Mouse (Mus musculus): Measurements from ENCODE around the gene Xrra1. TPM values are rescaled to one million over a fixed set of nuclear protein-coding genes. Genes with fewer than 3 reads are reported as not detected.

The Xrra1 gene
- polyA plus RNA-seq, 1 experiment, result not detected

DNA sequence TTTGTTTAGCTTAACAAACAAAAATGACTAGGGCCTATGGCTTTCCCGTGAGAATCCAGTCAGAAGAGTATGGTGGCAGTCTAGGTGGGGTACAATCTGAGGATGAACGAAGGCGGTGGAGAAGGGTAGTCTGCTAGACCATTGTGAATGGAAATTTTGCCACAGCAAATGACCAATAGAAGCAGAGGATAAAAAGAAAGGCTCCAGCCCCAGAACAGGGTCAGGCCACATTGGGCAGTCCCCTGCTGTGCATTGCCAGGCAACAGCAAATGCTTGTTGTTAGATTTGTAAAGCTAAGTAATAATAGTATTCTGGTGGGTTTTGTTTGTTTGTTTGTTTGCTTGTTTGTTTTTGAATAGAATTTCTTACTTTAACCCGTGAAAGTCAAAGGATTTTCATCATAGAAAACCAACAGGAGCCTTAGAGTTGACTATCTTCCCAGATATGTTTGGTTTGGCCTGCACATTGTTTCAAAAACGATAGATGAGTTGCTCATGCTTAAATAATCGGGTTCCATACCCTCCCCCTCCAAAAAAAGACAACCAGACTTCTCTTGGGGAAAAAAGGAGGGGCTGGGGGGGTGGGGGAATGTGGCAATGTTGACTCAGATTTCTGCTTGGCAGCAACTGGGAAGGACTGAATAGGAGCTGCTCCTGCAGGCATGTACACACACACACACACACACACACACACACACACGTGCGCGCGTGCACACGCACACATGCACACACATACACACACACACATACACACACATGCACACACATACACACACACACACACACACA is 5.5 kb downstream of the Xrra1 start:
- no peak overlapping the region for H3K4me3 ChIP-seq (ENCODE audit: low read depth, low read length)
- no peaks in the 10 kb centered on the region for H3K36me3 ChIP-seq (ENCODE audit: control insufficient read depth, insufficient read depth, low read length)
- no peaks in the 10 kb centered on the region for H3K4me1 ChIP-seq (ENCODE audit: control insufficient read depth, insufficient read depth, insufficient read length, low read length)
- no peaks in the 10 kb centered on the region for H3K27me3 ChIP-seq (ENCODE audit: control insufficient read depth, insufficient read depth, low read length)
- 68% methylated on average over 11 of the region's 11 CpGs for WGBS
- no peak overlapping the region for H3K27ac ChIP-seq (ENCODE audit: insufficient read depth, low read depth, low read length)
- TF ChIP-seq POLR2A (IDR thresholded peaks at IDR 0.05; ENCODE audit: low read depth, low read length) (no peak), CTCF (IDR thresholded peaks at IDR 0.05; ENCODE audit: extremely low read depth, insufficient read length, insufficient replicate concordance, low read depth, low read length) (no peak)

DNA sequence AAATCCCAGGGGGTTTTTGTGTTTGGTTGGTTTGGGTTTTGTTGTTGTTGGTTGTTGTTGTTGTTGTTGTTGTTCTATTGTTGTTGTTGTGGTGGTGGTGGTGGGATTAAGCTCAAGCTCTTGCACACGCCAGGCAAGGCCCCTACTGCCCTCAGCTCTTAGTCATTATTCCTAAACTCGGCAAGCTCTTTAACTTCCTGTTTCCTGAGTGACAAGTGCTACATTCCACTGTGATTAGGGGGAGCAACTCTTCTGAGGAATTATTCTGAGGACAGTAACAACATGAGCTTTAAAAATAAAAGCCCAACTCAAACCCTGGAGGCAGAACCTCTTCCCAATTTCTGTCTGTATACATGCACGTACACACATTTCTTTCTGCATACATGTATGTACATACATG is 6.3 kb downstream of the Xrra1 start:
- H3K4me3 ChIP-seq (ENCODE audit: low read depth, low read length), result no peak overlapping the region
- H3K4me1 ChIP-seq (ENCODE audit: control insufficient read depth, insufficient read depth, insufficient read length, low read length), result no peaks in the 10 kb centered on the region
- H3K27me3 ChIP-seq (ENCODE audit: control insufficient read depth, insufficient read depth, low read length), result no peaks in the 10 kb centered on the region
- TF ChIP-seq CTCF (IDR thresholded peaks at IDR 0.05; ENCODE audit: extremely low read depth, insufficient read length, insufficient replicate concordance, low read depth, low read length) (no peak), POLR2A (IDR thresholded peaks at IDR 0.05; ENCODE audit: low read depth, low read length) (no peak)
- H3K36me3 ChIP-seq (ENCODE audit: control insufficient read depth, insufficient read depth, low read length), result no peaks in the 10 kb centered on the region
- WGBS, result 57% methylated on average over 3 of the region's 3 CpGs
- no peak overlapping the region for H3K27ac ChIP-seq (ENCODE audit: insufficient read depth, low read depth, low read length)

DNA sequence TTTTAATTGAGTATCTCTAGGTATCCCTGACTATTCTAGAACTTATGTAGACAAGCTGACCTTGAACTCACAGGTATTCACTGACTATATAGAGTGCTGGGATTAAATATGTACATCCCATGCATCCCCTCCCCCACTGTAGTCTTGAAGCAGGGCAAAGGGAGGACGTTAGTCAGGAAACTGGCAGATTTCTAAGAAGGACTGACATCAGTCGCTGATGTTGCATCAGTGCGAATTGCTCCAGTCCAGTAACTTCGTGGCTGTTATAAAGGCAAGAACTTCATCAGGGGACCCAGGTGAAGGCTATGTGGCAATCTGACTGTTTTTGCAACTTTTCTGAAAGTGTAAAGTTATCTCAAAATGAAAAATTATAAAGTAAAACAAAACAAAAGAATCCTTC is 10.4 kb downstream of the Xrra1 start:
- Histone ChIP-seq H3K36me3 (ENCODE audit: control insufficient read depth, insufficient read depth, low read length) (no peaks in the 10 kb centered on the region), H3K27me3 (ENCODE audit: control insufficient read depth, insufficient read depth, low read length) (no peaks in the 10 kb centered on the region), H3K4me1 (ENCODE audit: control insufficient read depth, insufficient read depth, insufficient read length, low read length) (no peaks in the 10 kb centered on the region), H3K27ac (ENCODE audit: insufficient read depth, low read depth, low read length) (no peak overlapping the region), H3K4me3 (ENCODE audit: low read depth, low read length) (no peak overlapping the region)
- TF ChIP-seq POLR2A (IDR thresholded peaks at IDR 0.05; ENCODE audit: low read depth, low read length) (no peak), CTCF (IDR thresholded peaks at IDR 0.05; ENCODE audit: extremely low read depth, insufficient read length, insufficient replicate concordance, low read depth, low read length) (no peak)
- WGBS, result 55% methylated on average over 4 of the region's 4 CpGs

DNA sequence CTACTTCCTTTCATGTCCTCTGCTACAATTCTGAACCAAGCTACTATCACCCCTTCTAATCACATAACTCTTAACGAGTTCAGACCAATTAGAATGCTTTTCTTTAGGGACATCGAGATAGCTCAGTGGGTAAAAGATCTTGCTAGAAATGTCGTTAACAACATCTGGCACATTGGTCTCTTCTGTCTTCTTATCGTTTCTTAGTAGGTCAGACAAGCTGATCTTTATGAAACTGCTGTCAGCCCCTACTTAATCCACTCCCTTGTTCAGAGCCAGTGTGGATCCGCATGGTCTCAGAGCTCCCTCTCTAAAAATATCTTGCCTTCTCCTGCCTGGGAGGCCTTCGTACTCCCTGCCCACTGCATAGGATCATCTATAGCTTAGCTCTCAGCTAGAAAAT is 15.0 kb downstream of the Xrra1 start:
- WGBS, result 76% methylated on average over 6 of the region's 6 CpGs
- Histone ChIP-seq H3K27me3 (ENCODE audit: control insufficient read depth, insufficient read depth, low read length) (no peaks in the 10 kb centered on the region), H3K36me3 (ENCODE audit: control insufficient read depth, insufficient read depth, low read length) (no peaks in the 10 kb centered on the region), H3K27ac (ENCODE audit: insufficient read depth, low read depth, low read length) (no peak overlapping the region), H3K4me3 (ENCODE audit: low read depth, low read length) (no peak overlapping the region), H3K4me1 (ENCODE audit: control insufficient read depth, insufficient read depth, insufficient read length, low read length) (no peaks in the 10 kb centered on the region)
- TF ChIP-seq POLR2A (IDR thresholded peaks at IDR 0.05; ENCODE audit: low read depth, low read length) (no peak), CTCF (IDR thresholded peaks at IDR 0.05; ENCODE audit: extremely low read depth, insufficient read length, insufficient replicate concordance, low read depth, low read length) (no peak)

DNA sequence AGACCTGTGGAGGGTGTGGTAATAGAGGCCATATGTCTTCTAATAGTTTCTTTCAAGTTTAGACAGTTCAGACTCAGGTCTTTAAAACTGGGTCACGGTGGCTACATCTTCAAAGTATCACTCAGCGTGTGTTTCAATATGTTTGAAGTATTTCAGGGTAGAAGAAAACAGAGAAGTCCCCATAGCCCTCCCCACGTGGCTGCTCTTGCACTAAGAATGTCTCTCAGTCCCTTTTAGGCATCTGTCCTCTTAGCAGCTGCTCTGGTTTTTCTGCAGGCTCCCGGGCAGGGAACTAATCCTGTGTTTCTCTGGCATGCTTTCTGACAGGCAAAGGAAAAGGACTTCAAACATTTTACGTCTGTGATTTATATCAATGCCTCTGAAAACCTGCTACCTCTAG is 17.0 kb downstream of the Xrra1 start:
- no peaks in the 10 kb centered on the region for H3K4me1 ChIP-seq (ENCODE audit: control insufficient read depth, insufficient read depth, insufficient read length, low read length)
- H3K27me3 ChIP-seq (ENCODE audit: control insufficient read depth, insufficient read depth, low read length), result no peaks in the 10 kb centered on the region
- no peak overlapping the region for H3K27ac ChIP-seq (ENCODE audit: insufficient read depth, low read depth, low read length)
- WGBS, result 57% methylated on average over 5 of the region's 5 CpGs
- TF ChIP-seq POLR2A (IDR thresholded peaks at IDR 0.05; ENCODE audit: low read depth, low read length), result no peak
- no peak for TF ChIP-seq CTCF (IDR thresholded peaks at IDR 0.05; ENCODE audit: extremely low read depth, insufficient read length, insufficient replicate concordance, low read depth, low read length)
- no peak overlapping the region for H3K4me3 ChIP-seq (ENCODE audit: low read depth, low read length)
- H3K36me3 ChIP-seq (ENCODE audit: control insufficient read depth, insufficient read depth, low read length), result no peaks in the 10 kb centered on the region

DNA sequence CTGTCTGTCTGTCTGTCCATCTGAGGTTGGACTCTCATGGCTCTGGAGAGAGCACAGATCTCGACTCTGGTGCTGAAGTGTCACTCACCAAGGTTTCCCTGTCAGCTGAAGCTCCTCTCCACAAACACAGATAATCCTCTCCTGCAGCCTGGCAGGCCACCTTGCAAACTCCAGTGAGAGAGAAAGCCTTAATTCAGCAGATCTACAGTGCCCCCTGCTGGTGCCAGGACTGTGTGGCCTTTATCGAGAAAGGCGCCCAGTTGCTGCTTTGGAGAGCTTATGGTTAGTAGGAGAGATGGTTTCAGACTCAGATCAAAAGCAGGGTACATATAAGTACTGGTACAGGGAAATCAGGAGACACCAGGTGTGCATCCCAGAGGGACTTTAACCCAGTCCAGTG is 17.4 kb downstream of the Xrra1 start:
- under 1% methylated on average over 3 of the region's 3 CpGs for WGBS
- Histone ChIP-seq H3K36me3 (ENCODE audit: control insufficient read depth, insufficient read depth, low read length) (no peaks in the 10 kb centered on the region), H3K27me3 (ENCODE audit: control insufficient read depth, insufficient read depth, low read length) (no peaks in the 10 kb centered on the region), H3K27ac (ENCODE audit: insufficient read depth, low read depth, low read length) (no peak overlapping the region), H3K4me3 (ENCODE audit: low read depth, low read length) (no peak overlapping the region), H3K4me1 (ENCODE audit: control insufficient read depth, insufficient read depth, insufficient read length, low read length) (no peaks in the 10 kb centered on the region)
- TF ChIP-seq CTCF (IDR thresholded peaks at IDR 0.05; ENCODE audit: extremely low read depth, insufficient read length, insufficient replicate concordance, low read depth, low read length), result peak; percentile 90; the same call in 1 of the 2 replicates
- no peak for TF ChIP-seq POLR2A (IDR thresholded peaks at IDR 0.05; ENCODE audit: low read depth, low read length)

DNA sequence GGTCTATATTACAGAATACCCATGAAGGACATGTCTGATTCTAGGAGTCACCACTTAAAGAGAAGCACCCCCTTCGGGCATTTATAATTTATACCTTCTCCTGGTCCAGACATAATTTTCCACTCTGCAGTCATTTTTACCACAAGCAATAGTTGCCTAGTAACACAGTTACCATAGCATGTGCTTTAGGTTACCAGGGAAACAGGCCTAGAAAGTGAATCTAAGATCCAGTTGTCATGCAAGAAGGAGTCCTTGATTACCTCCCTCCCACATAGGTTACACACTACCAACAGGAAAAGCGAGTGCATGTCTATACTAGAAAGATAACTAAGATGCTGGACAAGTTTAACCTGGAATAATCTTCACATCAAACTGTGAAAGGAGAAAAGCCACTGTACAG is 19.3 kb downstream of the Xrra1 start:
- WGBS, result 59% methylated on average over 2 of the region's 2 CpGs
- TF ChIP-seq CTCF (IDR thresholded peaks at IDR 0.05; ENCODE audit: extremely low read depth, insufficient read length, insufficient replicate concordance, low read depth, low read length), result no peak
- no peak for TF ChIP-seq POLR2A (IDR thresholded peaks at IDR 0.05; ENCODE audit: low read depth, low read length)

More for the DNA sequence above, 19.3 kb downstream of the Xrra1 start:
- Histone ChIP-seq H3K27ac (ENCODE audit: insufficient read depth, low read depth, low read length) (no peak overlapping the region), H3K4me1 (ENCODE audit: control insufficient read depth, insufficient read depth, insufficient read length, low read length) (no peaks in the 10 kb centered on the region), H3K27me3 (ENCODE audit: control insufficient read depth, insufficient read depth, low read length) (no peaks in the 10 kb centered on the region), H3K36me3 (ENCODE audit: control insufficient read depth, insufficient read depth, low read length) (no peaks in the 10 kb centered on the region), H3K4me3 (ENCODE audit: low read depth, low read length) (no peak overlapping the region)

All from small intestine, adult 2 months (tissue).